Mouse (Mus musculus) kidney, adult 2 months (tissue): Measurements from ENCODE around the gene Dnajc11.

Source experiments
- CTCF ChIP-seq: fragments of 200-500 bp; conservative IDR thresholded peaks from 2 replicates; pipeline ENCODE4 v1.5.1; 2011; ENCODE audit warnings: low read depth, mild to moderate bottlenecking, control low read depth, low read length, moderate library complexity, mixed read lengths; ENCODE audit not compliant: insufficient read depth, insufficient read length
- POLR2A ChIP-seq: fragments of 200-500 bp; IDR thresholded peaks from one replicate; pipeline ENCODE4 v1.6.1; 2011; ENCODE audit warnings: low read depth, low read length, control low read depth

DNA sequence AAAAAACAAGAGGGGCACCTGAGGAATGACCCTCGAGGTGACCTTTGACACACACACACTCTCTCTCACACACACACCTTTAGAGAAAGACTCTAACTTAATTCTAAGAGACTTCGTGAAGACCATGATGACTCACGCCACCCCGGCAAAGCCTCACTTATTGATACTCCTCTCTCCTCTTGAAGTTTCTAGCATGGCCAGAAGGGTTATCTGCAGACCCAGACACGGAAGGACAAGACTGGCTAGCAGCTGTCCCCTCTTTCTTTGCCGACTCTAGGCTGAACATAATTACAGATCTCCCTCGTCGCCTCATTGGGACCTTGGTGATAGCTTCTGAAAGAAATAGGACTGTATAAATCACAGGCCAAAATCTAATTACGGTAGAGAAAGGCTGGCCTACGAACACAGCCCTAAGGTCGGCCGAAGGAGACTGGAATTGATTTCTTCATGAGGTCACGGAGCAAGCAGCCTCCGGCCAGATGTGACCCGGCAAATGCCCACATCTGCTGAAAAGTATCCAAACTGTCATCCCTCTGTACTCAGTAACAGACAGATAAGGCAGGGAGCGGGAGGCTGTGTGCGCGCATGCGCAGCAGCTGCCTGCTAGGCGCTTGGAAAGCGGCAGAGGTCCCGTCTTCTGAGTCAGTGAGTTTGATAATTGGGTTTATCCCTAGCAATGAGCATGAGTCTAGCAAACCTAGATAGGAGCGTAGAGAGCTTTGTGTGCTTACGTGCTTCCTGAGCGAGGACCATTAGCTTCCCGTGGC, 25.7 kb upstream of the Dnajc11 start:
- TF ChIP-seq CTCF (no peak), POLR2A (no peak)
